Mouse (Mus musculus): ENCODE results near the gene Rnf121.
"Not testable (repeated sequence)": the region's sequence is repeated elsewhere in the genome, so short reads cannot be mapped to it uniquely, and the experiment has no call there.

Rnf121 gene

GRCm38 (mm10) chr7:102076714-102077296 is 11.5 kb upstream of the Rnf121 start:
- in situ Hi-C loops (cut with MboI; ENCODE audit: low sequenced_read_pairs) = loop anchor here (25.0 kb wide), 1 partner anchor 415 kb away; the partner anchor contains the start of gene Clpb

DNA sequence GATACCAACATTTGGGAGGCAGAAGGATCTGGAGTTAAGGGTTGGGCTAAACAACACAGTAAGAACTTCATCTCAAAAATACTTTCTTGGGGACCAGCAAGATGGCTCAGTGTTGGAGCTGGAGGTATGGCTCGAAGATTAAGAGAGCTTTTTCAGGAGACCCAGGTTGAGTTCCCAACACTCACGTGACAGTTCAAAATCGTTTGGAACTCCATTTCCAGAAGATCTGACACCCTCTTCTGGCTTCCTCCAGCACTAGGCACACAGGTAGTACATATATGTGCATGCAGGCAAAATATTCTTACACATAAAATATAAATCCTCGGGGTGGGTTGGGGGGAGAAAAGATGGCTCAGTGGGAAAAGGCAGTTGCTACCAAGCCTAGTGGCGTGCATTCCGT is 1.1 kb upstream of the Rnf121 start:
- in situ Hi-C loops (cut with MboI; ENCODE audit: low sequenced_read_pairs) = no loop called here

DNA sequence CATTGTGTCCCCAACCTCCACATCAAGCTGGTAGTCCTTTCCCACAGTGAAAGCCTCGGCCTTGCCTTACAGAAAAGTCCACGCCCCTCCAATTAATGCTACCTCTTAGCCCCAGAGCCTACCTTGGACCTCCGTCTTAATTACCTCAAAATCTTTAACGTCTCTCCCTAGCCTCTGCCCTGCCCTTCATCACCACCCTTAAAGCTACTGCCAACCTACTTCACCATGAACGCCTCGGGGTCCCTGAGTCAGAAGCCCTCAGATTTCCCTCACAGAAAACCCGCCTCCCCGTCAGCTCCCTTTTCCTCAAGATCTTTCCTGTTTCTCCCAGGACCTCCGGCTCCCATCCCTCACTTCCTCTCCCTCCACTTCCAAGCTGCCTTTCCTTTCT is 619 bp downstream of the Rnf121 start:
- in situ Hi-C loops (cut with MboI; ENCODE audit: low sequenced_read_pairs) = no loop called here

DNA sequence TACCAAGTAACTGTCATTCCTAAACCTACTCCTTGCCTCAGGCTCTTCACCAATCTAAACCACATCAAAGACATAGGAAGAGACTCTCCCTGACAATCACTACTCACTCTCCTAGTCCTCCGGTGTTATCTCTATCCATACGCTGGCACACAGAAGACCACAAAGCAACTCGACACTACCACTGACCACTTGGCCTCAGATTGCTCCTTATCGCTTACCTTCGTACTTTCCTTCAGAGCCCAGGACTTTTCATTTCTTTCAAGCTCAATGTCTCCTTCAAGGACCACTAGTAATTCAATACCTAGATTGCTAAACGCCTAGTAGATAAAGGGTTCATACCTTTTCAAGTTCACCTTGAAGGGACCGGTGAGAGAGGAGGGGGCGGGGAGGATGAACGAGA is 1.4 kb downstream of the Rnf121 start:
- in situ Hi-C loops (cut with MboI; ENCODE audit: low sequenced_read_pairs) = no loop called here

DNA sequence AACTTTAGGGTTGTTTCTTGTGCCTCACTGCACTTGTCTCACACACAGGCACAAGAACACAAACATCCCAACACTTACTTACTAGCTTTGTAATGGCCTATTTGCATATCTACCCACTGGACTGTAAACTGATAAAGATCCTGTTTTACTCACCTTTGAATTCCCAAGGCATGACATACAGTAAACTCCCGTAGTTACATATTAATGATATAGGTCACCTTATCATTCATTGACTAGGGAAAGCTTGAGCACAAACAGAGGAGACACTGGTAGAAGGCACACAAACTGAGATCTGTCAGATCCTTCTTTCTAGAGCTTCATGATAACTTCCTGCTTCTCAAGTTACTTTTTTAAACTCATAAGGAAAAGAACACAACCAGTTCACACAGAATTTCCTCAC is 3.1 kb downstream of the Rnf121 start:
- in situ Hi-C loops (cut with MboI; ENCODE audit: low sequenced_read_pairs) = no loop called here

DNA sequence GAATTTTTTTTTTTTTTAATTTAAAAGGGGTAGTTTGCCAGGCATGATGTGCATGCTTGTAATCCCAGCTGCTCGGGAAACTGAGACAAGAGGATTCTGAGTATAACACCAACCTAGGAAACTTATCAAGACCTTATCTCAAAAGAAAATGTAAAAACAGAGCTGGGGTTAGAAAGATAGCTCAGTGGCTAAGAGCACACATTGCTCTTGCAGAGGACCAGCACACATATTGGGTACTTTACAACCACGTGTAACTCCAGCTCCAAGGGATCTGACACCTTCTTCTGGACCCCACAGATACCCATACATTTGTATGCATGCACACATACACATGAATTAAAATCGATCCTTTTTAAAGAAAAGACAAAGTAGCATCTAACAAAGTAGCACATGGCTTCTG is 3.9 kb downstream of the Rnf121 start:
- in situ Hi-C loops (cut with MboI; ENCODE audit: low sequenced_read_pairs) = no loop called here

GRCm38 (mm10) chr7:102048524-102048923 is 16.7 kb downstream of the Rnf121 start:
- in situ Hi-C loops (cut with MboI; ENCODE audit: low sequenced_read_pairs) = not testable (repeated sequence)

GRCm38 (mm10) chr7:102042314-102042713 is 23.0 kb downstream of the Rnf121 start:
- in situ Hi-C loops (cut with MboI; ENCODE audit: low sequenced_read_pairs) = no loop called here

- in situ Hi-C loops (cut with MboI; ENCODE audit: low sequenced_read_pairs) = no loop called here
These were observed 28.0 kb downstream of the Rnf121 start for GRCm38 (mm10) chr7:102037318-102037717.

- in situ Hi-C loops (cut with MboI; ENCODE audit: low sequenced_read_pairs) = no loop called here
These were observed 29.7 kb downstream of the Rnf121 start for GRCm38 (mm10) chr7:102035534-102035933.

DNA sequence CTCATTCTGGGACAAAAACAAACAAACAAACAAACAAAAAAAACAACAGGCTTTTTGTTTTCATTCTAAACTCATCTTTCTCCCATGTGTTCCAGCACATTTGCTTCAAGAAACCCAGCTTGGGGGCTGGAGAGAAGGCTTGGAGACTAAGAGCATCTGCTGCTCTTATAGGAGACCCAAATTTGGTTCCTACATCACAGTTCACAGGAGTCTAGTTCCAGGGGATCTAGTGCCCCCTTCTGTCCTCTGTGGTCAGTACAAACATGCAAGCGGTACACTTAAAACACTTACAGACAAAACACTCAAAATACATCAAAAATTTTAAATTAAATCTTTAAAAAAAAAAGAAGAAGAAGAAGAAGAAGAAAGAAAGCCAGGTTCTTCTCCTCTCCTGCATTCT is 30.4 kb downstream of the Rnf121 start:
- in situ Hi-C loops (cut with MboI; ENCODE audit: low sequenced_read_pairs) = no loop called here

DNA sequence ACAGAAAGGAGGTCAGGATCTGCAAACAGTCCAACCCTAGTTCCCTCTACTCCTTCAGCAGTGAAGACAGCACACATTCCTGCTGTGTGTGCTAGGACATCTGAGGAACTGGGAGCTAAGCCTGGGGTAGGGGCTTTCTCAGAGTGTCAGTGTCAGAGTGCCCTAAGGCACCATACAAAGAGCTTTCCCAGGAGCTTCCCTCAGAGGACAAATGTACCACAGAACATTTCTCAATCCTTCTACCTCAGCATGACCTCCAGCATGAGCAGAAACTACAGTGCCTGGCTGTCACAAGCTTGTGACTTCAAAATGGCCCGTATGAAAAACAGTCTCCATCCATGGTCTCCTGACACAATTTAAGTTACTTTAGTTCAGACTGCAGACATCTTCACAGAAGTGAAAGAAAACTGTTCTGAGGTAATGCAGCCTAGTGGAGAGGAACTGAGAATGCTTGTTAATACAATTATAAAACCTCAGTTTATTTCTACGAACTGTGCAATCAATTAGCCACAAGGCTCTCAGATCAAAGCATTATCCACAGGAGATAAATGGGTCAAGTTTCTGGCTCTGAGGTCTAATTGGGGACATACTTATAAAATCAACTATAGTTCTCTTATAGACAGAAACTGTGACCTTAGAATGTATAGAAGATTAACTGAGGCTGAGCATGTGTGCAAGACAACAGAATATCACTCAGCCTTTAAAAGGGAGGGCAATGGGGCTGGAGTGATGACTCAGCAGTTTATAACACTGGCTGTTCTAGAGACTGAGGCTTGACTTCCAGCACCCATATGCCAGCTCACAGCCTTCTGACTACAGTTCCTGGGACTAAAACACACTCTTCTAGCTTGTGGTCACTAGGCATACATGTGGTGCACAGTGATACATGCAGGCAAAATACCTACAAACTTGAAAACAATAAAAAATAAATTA is 39.8 kb downstream of the Rnf121 start:
- in situ Hi-C loops (cut with MboI; ENCODE audit: low sequenced_read_pairs) = no loop called here

GRCm38 (mm10) chr7:102023821-102024220 is 41.4 kb downstream of the Rnf121 start:
- in situ Hi-C loops (cut with MboI; ENCODE audit: low sequenced_read_pairs) = no loop called here

GRCm38 (mm10) chr7:102020934-102021333 is 44.3 kb downstream of the Rnf121 start:
- in situ Hi-C loops (cut with MboI; ENCODE audit: low sequenced_read_pairs) = not testable (repeated sequence)

DNA sequence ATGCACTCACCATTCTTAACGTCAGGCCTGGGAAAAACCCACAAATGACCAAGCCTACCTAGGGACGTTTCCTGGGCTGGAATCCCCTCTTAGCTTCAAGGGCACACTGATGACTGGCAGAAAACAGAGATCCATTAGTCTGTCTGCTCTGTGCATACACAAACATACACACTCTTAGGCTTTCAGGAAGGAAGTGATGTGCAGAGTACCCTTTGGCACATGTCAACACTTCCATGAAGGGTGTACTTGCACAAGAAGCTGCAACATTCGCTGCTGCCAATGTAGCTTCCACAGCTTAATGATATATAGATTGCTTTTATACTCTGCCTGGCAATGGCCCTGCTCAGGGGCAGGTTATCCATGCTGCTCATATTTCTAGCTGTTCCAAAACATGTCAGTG is 45.9 kb downstream of the Rnf121 start:
- in situ Hi-C loops (cut with MboI; ENCODE audit: low sequenced_read_pairs) = no loop called here

- in situ Hi-C loops (cut with MboI; ENCODE audit: low sequenced_read_pairs) = no loop called here
These were observed 46.7 kb downstream of the Rnf121 start, which contains the start of gene Il18bp for GRCm38 (mm10) chr7:102018590-102018989. Gene Il18bp (minus strand): TSS chr7:102018690.

DNA sequence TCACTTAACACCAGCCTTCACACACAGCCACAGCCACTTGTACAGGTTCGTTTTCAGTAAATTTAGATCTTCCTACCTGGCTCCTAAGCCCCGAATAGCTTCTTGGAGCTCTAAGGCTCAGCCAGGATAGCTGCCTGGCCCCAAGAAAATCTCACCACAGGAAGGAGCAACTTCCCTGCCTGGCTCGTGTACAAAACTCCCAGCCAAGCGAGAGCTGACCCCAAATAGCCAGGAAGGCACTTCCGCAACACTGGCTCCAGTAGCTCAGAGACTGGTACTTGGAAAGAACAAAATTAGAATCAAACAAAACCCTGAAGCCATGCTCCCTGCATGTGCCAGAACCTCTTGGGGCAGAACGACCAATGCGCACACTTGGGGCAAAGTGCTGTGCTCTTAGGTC is 47.2 kb downstream of the Rnf121 start:
- in situ Hi-C loops (cut with MboI; ENCODE audit: low sequenced_read_pairs) = no loop called here

- in situ Hi-C loops (cut with MboI; ENCODE audit: low sequenced_read_pairs) = no loop called here
These were observed 47.8 kb downstream of the Rnf121 start for GRCm38 (mm10) chr7:102017452-102017851.

DNA sequence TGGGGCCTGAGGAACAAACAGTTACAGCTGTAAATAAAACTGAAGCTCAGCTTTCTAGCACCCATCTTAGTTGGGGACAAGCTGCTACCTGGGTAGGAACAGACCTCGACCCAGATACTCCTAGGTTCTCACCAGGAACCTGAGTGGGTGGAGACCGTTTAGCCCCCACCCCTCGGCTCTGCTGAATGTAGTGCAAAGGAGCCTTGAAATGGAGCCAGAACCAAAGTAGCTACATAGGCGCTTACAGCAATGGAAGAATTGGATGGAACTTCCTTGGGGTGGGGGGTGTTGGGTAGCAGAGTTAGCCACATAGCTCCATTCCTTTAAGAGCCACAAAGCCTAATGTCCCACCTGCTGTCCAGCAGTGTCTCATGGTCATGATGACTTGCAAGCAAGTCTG is 48.3 kb downstream of the Rnf121 start:
- in situ Hi-C loops (cut with MboI; ENCODE audit: low sequenced_read_pairs) = no loop called here

DNA sequence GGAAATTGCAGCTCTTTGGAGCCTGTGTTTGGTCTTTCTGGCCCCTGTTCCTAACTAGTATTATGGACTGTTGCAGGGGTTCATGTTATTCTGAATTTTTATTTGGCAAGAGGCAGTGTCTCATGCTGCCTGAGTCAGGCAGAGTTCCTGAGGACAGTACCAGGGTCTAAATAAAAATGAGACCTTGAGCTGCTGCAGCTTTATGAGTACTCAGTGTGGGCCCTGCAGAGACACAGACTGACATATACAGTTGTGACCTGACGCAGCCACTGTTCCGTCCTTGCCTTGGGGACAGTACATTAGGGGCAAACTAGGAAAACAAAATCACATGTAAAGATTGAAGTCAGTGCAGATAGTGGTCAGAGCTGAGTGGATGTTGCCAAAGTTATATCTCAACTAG is 50.3 kb downstream of the Rnf121 start:
- in situ Hi-C loops (cut with MboI; ENCODE audit: low sequenced_read_pairs) = no loop called here

DNA sequence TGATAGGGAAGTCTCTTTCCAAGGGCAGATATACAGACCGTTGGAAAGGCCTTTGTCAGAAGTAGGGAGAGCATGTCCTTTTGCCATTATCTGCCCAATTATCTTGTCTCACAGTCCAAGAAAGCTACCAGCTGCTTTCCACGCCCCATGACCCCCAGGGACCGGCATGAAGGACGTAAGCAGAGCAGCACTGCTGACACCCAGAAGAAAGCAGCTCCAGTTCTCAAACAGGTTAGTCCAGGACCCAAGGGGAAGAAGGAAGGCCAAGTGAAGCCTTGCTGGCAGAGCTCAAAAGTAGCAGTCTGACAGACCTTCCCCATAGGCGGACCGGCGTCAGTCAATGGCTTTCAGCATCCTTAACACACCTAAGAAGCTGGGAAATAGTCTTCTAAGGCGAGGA is 51.9 kb downstream of the Rnf121 start:
- in situ Hi-C loops (cut with MboI; ENCODE audit: low sequenced_read_pairs) = no loop called here

DNA sequence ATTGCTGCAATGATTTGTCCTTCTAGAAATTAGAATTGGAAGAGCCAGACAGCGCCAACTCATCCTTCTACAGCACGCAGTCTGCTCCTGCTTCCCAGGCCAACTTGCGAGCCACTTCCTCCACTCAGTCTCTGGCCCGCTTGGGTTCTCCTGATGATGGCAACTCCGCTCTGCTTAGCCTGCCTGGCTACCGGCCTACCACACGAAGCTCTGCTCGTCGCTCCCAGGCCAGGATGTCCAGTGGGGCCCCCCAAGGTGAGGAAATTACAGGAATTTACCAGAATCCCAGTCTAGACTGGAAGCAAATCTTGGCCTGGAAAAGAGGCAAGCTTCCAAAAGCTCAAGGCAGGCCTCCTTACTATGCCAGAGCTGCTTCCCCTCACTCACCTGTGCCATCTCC is 53.4 kb downstream of the Rnf121 start:
- in situ Hi-C loops (cut with MboI; ENCODE audit: low sequenced_read_pairs) = no loop called here

Measured in CH12F3 (cell line).